Mouse (Mus musculus) telencephalon, adult 2 months (tissue): Measurements from ENCODE around the gene Fmo5.

Experiments used
- DNase-seq: peaks from one replicate; pipeline ENCODE4 v3.0.0-alpha.2; 2011; ENCODE audit warnings: low read depth, low spot score

Gene Fmo5

DNA sequence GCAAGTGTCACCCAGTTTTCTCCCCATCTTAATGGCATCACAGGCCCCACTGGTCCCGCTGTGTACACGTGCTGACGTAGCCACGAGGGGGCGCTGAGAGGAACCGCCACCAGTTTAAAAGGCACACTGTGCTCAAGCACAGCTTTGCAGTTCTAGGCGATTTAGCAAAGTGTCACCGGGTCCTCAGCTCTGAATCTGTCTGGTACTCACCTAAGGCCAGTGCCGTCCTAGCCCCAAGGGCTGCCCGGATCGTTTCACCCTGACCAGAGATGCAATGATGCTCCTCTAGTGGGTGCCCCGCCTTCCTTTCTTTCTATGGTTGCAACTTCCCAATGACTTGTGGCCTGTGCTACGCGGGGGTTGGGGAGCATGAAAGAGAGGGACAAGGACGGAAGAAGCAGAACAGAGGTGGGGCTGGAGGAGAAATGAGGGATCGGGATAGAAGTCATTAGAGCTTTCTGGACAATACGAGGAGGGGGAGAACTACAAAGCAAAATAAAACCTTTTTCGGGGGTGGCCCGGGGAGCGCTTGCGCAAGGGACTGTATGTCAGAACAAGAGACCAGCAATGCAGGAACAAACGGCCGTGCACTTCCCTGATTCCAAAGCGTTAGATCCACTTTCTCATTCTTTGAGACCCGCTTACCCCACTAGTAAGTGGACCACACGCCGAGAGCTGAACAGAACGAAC lies 52.2 kb downstream of the Fmo5 start:
- no peak for DNase-seq

DNA sequence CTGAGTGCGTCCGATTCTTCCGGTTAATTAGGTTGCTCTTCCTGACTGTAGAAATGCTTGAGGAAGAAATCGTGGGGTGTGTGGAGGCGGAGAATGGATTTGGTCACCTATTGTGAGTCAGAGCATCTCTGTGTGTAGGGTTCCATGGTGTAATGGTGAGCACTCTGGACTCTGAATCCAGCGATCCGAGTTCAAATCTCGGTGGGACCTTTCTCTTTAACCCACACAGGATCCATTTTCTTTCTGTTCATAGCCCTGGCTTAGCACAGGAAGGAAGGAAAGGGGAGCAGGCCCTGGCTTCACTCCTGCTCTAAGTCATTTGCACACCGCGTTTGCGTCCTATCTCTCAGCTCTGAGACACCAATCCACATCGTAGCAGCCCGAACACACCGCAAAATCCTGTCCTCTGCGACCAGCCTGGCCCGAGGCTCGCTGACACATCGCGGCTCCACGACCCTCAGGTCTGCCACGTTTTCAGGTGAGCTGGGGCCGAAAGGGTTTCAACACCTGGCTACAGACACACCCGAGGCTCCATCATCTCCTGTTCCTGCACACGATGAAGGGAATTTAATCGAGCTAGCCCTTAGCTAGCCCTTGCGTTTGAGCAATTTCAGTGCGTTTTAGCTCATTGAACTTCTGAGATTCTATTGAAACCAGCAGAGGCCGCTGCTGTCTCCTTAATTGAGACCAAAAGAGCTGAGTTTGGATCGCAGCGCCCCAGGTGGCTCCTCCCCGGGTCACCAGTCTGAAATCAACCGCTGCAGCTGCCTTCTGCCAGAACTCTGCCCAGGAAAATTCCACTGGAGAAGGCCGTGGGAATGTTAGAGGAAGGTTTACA lies 52.9 kb downstream of the Fmo5 start:
- no peak for DNase-seq

DNA sequence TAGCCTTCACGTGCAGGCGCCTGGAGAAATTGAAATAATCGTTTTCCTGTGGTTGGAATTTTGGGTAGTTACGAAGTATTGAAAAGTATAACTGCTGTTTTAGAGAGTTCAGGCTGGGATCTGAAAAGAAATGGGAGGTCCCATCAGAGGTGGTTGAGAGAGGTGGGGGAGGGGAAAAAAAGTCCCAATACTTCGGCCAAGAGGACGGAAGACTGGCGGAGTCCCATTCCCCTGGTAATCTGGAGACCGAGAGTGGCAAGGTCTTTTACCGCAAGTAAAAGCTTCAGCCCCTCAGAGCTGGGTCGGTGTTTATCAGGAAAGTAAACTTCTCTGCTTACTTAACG lies 53.5 kb downstream of the Fmo5 start:
- DNase-seq, result no peak

DNA sequence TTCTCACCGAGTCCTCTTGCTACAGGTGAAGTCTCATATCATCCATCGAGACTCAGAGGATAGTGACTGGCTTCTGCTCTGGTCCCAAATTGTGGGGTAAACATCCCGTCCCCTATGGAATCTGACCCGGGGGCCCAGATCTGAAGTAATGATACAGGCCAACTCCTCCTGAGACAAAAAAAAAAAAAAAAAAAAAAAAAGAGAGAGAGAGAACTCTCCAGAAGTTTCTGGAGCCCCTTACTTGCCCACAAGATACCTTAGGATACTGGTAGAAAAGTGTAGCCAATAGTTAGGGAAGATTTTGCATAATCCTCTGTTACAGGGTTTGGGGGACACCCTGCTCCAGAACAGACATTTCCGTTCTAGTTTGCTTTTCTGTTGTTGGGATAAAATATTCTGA lies 54.0 kb downstream of the Fmo5 start:
- no peak for DNase-seq

DNA sequence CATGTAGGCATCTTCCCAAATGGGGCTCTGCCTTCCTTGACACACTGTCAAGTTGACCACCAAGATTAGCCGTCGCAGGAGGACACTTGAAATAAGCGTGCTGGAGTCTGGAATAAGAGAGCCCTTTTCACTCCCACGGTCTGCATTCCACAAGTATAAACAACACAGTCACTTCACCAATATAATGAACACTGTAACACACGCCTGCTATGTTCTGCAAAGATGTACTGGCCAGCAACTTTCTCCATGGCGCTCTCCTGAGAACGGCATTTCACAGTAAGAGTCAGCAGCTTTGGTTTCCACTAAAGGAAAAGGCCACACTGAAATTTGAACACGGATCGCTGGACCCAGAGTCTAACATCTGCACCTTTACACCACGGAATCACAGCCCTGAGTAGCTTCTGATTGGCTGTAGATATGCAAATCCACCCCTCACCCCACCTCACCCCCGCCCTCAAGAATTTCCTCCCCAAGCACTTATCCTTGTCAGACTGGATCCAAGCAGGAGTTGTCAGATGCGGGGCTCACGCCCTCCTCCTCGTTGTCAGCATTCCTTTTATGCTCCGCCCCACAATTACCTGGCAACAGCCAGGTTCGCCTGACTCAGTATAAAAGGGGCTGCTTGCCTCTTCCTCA lies 55.1 kb downstream of the Fmo5 start:
- no peak for DNase-seq

DNA sequence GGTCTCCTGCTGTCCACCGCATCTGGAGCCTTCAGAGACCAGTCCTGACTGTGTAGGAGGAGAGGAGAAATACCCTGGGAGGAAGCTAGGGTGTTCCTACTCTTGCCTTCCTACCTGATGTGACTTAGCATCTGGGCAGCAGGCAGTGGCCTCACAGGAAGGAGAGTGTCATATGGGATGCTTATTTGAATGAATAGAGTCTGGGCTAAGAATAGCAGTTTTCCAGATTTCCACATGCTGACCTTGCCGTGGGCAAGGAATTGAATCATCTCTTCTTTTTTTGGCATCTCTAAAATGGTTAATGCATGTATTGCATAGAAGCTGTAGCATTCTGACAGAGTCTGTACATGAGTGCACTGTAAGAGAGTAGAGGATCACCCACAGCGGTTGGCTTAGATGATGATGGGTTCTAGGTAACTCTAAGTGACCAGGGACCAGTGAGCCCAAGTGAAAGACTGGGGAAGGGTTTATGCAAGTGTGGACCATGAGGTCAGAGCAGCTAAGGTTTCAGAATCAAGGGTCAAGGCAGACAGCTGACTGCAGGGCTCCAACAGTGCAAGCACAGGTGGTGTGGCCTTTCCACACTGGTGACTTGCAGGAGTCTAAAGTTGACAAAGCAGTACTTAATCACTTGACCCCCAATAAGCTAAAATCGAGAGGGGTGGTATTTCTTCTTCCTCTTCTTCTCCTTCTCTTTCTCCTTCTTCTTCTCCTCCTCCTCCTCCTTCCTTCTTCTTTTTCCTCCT lies 57.9 kb downstream of the Fmo5 start:
- DNase-seq, result no peak

DNA sequence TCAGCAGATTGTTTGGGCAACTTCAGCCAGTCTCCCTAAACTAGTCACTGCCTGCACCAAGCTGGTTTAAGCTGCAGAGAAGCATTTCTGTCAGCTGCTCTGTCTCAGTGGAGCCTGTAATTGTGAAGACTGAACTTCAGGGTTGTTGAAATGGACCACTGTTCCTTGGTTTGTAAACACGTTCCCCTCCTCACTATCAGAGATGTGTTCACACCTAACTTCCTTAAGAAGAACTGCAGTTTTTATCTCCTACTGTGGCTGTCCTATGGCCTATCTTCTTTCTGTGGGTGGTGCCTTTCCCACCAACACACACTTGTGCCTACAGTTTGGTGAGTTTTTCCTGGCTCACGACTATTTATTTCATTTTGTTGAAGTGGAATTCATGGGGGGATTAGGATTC lies 60.7 kb downstream of the Fmo5 start:
- no peak for DNase-seq

DNA sequence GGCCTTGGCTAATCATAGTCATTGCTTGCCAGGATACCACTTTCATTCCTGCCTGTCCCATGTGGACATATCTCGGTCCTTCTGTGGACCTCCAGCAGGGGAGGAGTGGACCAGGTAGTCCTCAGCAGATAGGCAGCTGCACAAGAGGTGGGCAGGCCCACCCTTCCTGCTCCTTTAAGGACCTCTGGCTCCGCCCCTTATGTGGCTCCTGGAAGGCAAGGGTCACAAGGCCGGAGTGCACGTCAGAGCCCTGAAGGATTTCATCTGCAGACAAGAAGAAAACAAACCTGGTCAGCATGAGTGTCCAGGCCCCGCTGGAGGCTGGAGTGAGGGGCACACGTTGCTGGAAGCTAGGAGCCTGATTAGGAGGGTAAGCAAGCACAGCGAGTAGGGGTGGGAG lies 62.0 kb downstream of the Fmo5 start:
- no peak for DNase-seq

DNA sequence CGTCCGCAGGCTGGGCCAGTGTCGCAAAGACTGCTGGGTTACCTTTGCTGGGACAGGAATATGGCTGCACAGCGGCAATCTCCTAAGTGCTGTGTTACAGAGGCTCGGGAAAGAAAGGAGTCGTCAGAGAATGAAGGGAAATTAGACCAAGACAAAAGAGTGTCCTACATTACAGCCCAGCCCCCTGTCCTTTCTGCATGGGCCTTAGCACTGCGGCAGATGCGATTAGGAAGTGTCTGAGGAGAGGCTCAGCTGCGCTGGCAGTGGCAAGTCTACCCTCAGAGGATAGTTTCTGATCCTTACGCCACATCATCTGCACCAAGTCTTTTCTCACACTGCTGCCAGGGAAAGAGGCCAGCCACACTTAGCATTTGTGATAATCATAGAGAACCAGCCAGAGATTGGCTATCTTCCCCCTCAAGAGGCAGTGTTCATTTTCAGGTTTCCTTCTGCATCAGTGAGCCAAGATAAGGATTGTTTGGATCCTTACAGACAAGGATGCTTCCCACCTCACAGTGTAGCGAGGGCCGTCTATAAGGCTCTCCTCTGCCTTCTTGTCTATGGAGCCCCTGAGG lies 62.9 kb downstream of the Fmo5 start:
- peak; percentile 63 for DNase-seq

DNA sequence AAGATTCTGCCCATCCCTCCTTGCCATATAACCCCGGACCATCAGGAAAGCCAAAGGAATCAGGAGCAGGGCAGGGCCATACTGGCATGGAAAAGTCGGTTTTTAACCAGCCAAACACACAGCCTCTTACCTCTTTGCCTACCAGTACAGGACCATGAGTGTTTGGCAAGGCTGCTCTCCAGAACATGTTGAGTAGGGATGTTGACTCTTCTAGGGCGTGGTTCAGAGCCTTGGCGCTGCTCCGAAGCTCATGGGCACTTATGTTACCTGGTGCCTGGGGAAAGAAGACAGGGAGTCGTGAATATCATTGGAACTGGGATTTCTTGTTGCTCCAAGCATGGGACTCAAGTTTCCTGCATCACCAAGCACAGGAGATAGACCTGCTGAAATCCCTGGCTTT lies 65.2 kb downstream of the Fmo5 start:
- no peak for DNase-seq

DNA sequence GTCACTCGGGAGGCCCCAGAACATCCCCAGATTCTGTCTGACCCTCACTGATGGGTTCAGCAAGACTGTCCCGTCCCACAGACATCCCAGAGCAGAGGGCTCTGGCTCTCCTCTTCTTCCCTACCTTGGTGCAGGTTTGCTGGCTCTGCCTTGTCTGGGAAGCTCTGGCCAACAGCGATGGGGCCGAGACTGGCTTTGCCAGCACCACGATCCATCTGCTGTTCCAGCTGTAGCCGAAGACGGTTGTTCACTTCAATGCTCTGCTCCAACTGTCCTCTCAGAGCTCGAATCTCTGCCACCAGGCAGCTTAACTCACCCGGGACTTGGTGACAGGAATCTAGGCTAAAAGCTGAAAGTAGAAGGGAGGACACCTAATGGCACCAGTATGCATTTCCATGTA lies 68.3 kb downstream of the Fmo5 start:
- no peak for DNase-seq

DNA sequence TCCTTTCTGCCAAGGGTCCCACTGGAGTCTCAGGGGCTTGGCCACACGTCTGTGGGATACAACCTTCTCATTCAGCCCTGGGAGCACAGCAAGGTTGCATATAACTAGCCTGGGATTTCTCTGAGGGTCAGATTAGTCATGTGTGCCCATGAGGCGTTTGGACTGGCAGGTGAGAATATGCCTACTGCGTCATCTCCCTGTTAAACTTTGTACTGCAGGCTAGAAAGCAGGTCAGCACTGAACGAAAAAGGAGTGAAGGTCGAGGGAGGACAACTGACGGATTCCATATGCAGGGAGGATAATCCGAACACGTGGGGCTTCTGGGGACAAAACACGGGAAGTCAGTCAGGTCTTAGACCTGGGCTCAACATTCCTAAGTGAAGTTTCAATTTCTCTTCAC lies 68.7 kb downstream of the Fmo5 start:
- DNase-seq, result no peak

DNA sequence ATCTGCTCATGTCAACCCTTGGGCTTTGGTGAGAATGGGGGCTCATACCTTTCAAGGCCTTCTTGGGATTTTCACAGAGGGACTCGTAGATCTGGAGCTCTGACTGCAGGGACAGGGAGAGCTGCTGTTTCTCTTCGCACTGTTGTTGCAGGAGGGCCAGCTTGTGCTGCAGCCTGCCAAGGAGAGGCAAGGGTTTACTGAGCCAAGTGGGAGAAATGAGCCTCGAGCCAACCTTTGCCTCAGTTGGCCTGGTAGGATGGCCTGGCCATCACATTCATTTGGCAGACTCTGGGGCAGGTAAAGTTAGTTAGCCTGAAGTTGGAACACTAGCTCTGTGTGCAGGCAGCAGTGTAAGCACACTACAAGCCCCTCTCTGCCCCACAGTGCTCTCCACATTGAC lies 70.5 kb downstream of the Fmo5 start:
- DNase-seq, result no peak

DNA sequence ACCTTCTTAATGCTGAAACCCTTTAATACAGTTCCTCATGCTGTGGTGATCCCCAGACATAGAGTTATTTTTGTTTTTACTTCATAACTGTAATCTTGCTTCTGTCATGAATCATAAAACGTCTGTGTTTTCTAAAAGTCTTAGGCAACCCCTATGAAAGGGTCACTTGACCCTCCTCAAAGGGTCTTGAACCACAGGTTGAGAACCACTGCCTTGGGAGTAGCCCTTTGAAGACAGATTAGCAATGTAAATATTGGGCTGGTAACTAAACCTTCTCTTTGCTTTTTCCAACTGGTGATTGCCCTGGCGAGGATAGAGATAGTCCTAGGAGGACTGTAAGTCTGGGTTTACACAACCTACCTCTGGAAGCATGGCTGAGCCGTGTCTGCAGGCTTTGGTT lies 72.6 kb downstream of the Fmo5 start:
- DNase-seq, result no peak

DNA sequence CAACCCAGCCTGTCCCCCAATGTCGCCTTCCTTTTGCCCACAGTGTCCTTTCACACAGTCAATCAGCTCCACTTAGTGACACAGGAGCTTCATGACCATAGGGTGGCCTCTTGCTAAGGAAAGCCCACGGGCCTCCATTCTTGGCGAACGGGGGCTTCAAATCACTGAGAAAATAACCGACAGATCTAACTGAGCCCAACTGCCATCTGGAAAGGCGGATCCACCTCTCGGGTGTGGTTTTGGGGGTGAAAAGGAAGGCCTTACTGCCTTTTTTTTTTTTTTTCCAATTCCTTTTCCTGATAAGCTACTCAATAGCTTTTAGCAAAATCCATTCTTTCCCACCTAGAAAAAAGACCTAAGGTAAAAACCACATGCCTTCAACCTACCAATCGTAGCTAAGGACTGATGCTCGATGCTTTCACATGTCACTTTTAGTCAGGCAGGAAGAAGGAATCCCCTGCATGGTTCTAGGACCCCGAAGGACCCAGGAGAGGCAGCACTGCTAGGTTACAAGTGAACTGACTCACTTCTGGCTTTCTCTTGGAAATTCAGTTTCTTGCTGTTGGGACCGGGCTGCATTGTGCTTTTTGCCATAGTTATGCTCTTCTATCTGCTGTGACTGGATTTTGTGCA lies 74.0 kb downstream of the Fmo5 start:
- no peak for DNase-seq
